In genomic region chr4:53117076-53117475, GRCm38 (mm10) we compare ENCODE assay signal across 8 mouse cellular contexts. TPM values are rescaled to one million over a fixed set of nuclear protein-coding genes. Genes with fewer than 3 reads are reported as not detected.
DNase-seq lines count a peak whose midpoint lies in the region.
"Had no signal": no experiment of that assay in that cellular context is flagged by ENCODE, and none has a peak within 500 bp of the region (broad histone marks: within the 10 kb centered on the region; RNA-seq: fewer than 3 reads in every experiment).

No protein-coding gene starts in this region.

- peak; percentile 29 to 45 for DNase-seq in heart, adult 18-20 months
- no peak for DNase-seq in heart, postnatal 36 days
- peak; percentile 44 for DNase-seq in lung, postnatal 10 days
- no peak for DNase-seq in lung, postnatal 14 days
- DNase-seq in kidney, adult 8-10 months, result peak; percentile 20 to 29
- no peak for DNase-seq in layer of hippocampus, adult 8-10 months (ENCODE audit: low spot score in 2 of 2)
- DNase-seq in left cerebral cortex, adult 18-20 months (ENCODE audit: low spot score in 2 of 2), result no peak
- DNase-seq: thymus, postnatal 36 days had no signal

- intact Hi-C loops in heart, postnatal 36 days (cut with DNase I), result loop anchor here (1.0 to 5.0 kb wide), 4 partner anchors 145 to 476 kb away; no protein-coding TSS in a partner anchor

RNA-seq across cellular contexts. Expression of gene Abca1, which starts 42.6 kb away (rescaled TPM):
- 10 to 100 TPM; 15.8 to 17.9 TPM for total RNA-seq in heart, adult 18-20 months (2021)
- 10 to 100 TPM; 24.6 to 26.3 TPM for total RNA-seq in heart, postnatal 36 days (2021)
- total RNA-seq in layer of hippocampus, adult 8-10 months (2022), result 10 to 100 TPM; 23.5 to 37.9 (median 28.2) TPM
- 10 to 100 TPM; 13.6 to 14.7 TPM for total RNA-seq in left cerebral cortex, adult 18-20 months (2021)

Comparison
In these comparisons a context has a peak if more than half of its experiments do, and no peak if none do; other contexts are left out.
1. DNase-seq: peak in heart, adult 18-20 months (2 of 2), lung, postnatal 10 days (single experiment) and kidney, adult 8-10 months (2 of 2); none in heart, postnatal 36 days (0 of 2), lung, postnatal 14 days (single experiment), layer of hippocampus, adult 8-10 months (0 of 2) and left cerebral cortex, adult 18-20 months (0 of 2).